Mouse (Mus musculus) ES-Bruce4 (cell line): Measurements from ENCODE around the gene Sec1. TPM values are rescaled to one million over a fixed set of nuclear protein-coding genes. Genes with fewer than 3 reads are reported as not detected.
A peak's percentile ranks its signal among the peaks of the same experiment; 100 is the strongest.

Source experiments
- H3K27ac ChIP-seq: 2 replicates; pipeline ENCODE4 v1.5.1; 2012; ENCODE audit warnings: low read length, inconsistent platforms; ENCODE audit not compliant: insufficient read depth
- H3K27me3 ChIP-seq: 2 replicates; pipeline ENCODE4 v1.6.1; 2012; ENCODE audit warnings: mild to moderate bottlenecking, low read length, inconsistent platforms; ENCODE audit not compliant: control insufficient read depth, poor library complexity, insufficient read depth, severe bottlenecking
- H3K36me3 ChIP-seq: 2 replicates; pipeline ENCODE4 v1.6.1; 2012; ENCODE audit warnings: inconsistent platforms, mild to moderate bottlenecking, low read length, moderate library complexity; ENCODE audit not compliant: control insufficient read depth, poor library complexity, insufficient read depth, severe bottlenecking
- H3K4me1 ChIP-seq: one replicate; pipeline ENCODE4 v1.8.1; 2011; ENCODE audit warnings: low read length; ENCODE audit not compliant: control insufficient read depth, insufficient read depth
- H3K4me3 ChIP-seq: 2 replicates; pipeline ENCODE4 v1.5.1; 2011; ENCODE audit warnings: low read depth, mild to moderate bottlenecking, low read length
- H3K9ac ChIP-seq: 2 replicates; pipeline ENCODE4 v1.6.1; 2012; ENCODE audit warnings: low read depth, mild to moderate bottlenecking, inconsistent platforms; ENCODE audit not compliant: poor library complexity, severe bottlenecking
- H3K9me3 ChIP-seq: replicated peaks from 2 replicates; pipeline ENCODE4 v1.6.1; 2012; ENCODE audit warnings: mild to moderate bottlenecking, low read length, inconsistent platforms; ENCODE audit not compliant: control insufficient read depth, poor library complexity, insufficient read depth, severe bottlenecking
- CTCF ChIP-seq: IDR thresholded peaks from one replicate; pipeline ENCODE4 v1.8.1; 2011; ENCODE audit warnings: low read depth, low read length
- EP300 ChIP-seq: IDR thresholded peaks from 2 replicates; pipeline ENCODE4 v1.6.1; 2011; ENCODE audit warnings: low read depth, low read length; ENCODE audit not compliant: insufficient read depth
- POLR2A ChIP-seq: IDR thresholded peaks from one replicate; pipeline ENCODE4 v1.8.1; 2011; ENCODE audit warnings: low read length; ENCODE audit not compliant: insufficient read depth
- polyA plus RNA-seq: library from polyadenylated mRNA; stranded (reverse); fragments of >200 nt; gene quantifications from 2 replicates; pipeline ENCODE4 v1.2.4, GENCODE M21; 2011; ENCODE audit warnings: low read depth; ENCODE audit not compliant: missing spikeins, insufficient read depth, insufficient read length

The Sec1 gene
- polyA plus RNA-seq: 1.1 and 1.4 TPM in 2 replicates

DNA sequence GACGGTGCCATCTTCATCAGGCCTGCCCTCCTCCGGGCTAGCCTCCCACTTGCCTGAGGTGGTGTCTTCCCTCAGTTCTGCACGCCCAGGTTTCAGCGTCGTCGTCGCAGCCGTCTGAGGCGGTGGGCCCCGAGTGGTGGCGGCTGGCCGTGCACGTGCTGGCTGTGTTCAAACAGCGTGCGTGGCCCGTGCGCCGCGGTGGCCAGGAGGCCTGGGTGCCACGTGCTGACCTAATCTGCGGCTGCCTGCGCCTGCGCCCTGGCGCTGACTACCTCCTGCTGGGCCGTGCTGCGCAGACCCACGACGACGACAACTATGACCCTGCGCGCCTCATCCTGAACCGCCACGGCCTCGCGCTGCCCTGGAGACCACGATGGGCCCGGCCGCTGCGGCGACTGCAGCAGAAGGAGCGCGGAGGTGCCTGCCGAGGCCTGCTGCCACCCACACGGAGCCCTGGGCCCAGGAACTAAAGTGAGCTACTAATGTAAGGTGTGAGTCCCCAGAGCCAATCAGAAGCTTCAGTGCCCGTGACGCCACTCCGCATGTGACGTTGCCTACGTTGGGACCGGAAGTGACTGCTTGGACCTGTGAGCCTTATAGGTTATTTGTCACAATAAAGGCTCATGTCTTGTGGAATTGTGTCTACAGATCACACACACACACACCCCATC, at the start of gene Sec1:
Sec1 (minus strand) TSS at position 482 of the 671 bp plus-strand sequence.
- no peaks in the 10 kb centered on the region for H3K27me3 ChIP-seq
- no peak within 1 kb of the TSS for H3K27ac ChIP-seq
- H3K4me3 ChIP-seq: peak within 1 kb of the TSS; percentile 7; the same call in 1 of the 2 replicates
- no peak within 1 kb of the TSS for H3K9ac ChIP-seq
- H3K4me1 ChIP-seq: peaks cover 6% of the 10 kb centered on the region
- H3K9me3 ChIP-seq: no peaks in the 10 kb centered on the region
- no peaks in the 10 kb centered on the region for H3K36me3 ChIP-seq
- TF ChIP-seq CTCF: no peak
- no peak for TF ChIP-seq EP300
- no peak for TF ChIP-seq POLR2A

GRCm38 (mm10) chr7:45742338-45742737, 48.1 kb upstream of the Sec1 start:
- H3K9ac ChIP-seq: peak overlapping the region; percentile 10; the same call in 1 of the 2 replicates
- H3K4me1 ChIP-seq: peaks cover 4% of the 10 kb centered on the region
- H3K27ac ChIP-seq: no peak overlapping the region
- H3K36me3 ChIP-seq: no peaks in the 10 kb centered on the region
- no peaks in the 10 kb centered on the region for H3K9me3 ChIP-seq
- TF ChIP-seq POLR2A (no peak), CTCF (peak; percentile 33)
- H3K27me3 ChIP-seq: no peaks in the 10 kb centered on the region
- H3K4me3 ChIP-seq: peak overlapping the region; percentile 63

DNA sequence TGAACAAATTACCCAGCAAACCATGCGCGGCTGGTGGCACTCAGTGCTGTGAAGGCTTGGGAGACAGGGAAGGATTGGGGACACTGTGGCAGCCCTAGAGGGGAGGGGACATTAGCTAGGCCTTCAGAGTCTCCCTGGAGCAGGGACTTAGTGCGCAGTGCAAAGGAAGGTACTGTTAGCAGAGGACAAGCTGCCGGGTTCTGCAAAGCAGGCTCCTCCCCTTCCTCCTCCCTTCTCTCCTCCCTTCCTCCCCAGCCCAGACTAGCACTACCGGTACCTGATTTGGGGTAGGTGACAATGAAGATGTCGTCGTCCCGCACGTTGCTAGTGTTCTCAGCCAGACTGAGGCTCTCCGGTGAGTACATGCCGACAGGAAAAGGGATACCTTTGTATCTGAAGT, 47.6 kb upstream of the Sec1 start:
- TF ChIP-seq CTCF (no peak), POLR2A (peak; percentile 63), EP300 (no peak)
- Histone ChIP-seq H3K27ac (no peak overlapping the region), H3K27me3 (no peaks in the 10 kb centered on the region), H3K9me3 (no peaks in the 10 kb centered on the region), H3K4me3 (peak overlapping the region; percentile 63), H3K4me1 (peaks cover 2% of the 10 kb centered on the region), H3K36me3 (no peaks in the 10 kb centered on the region), H3K9ac (peak overlapping the region; percentile 10; the same call in 1 of the 2 replicates)

GRCm38 (mm10) chr7:45741308-45741707, 47.1 kb upstream of the Sec1 start:
- H3K27me3 ChIP-seq: no peaks in the 10 kb centered on the region
- TF ChIP-seq POLR2A (no peak), CTCF (no peak), EP300 (no peak)
- H3K9ac ChIP-seq: peak overlapping the region; percentile 10; the same call in 1 of the 2 replicates
- no peaks in the 10 kb centered on the region for H3K9me3 ChIP-seq
- H3K4me3 ChIP-seq: peak overlapping the region; percentile 63
- no peak overlapping the region for H3K27ac ChIP-seq
- H3K36me3 ChIP-seq: no peaks in the 10 kb centered on the region
- H3K4me1 ChIP-seq: peaks cover 2% of the 10 kb centered on the region

DNA sequence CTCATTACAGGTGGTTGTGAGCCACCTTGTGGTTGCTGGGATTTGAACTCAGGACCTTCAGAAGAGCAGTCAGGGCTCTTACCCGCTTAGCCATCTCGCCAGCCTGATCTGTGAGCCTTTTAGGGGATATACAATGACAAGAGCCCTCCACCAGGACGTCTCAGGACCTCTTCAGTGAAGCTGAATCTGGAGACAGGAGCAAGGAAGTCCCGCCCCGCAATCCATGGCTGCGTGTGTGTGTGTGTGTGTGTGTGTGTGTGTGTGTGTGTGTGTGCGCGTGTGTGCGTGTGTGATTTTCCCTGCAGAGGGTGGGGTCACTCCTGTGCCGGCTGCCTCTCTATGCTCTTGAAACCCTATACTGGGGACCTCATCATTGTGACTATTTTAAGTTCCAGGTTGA, 45.6 kb upstream of the Sec1 start:
- Histone ChIP-seq H3K27me3 (no peaks in the 10 kb centered on the region), H3K4me3 (no peak overlapping the region), H3K4me1 (peaks cover 3% of the 10 kb centered on the region), H3K36me3 (no peaks in the 10 kb centered on the region), H3K27ac (no peak overlapping the region), H3K9ac (no peak overlapping the region), H3K9me3 (no peaks in the 10 kb centered on the region)
- TF ChIP-seq EP300 (no peak), POLR2A (no peak), CTCF (no peak)

GRCm38 (mm10) chr7:45739162-45739763, 45.1 kb upstream of the Sec1 start:
- Histone ChIP-seq H3K27ac (no peak overlapping the region), H3K27me3 (no peaks in the 10 kb centered on the region)
- TF ChIP-seq CTCF: peak; percentile 69
- no peak for TF ChIP-seq EP300

More at GRCm38 (mm10) chr7:45739162-45739763, 45.1 kb upstream of the Sec1 start:
- no peaks in the 10 kb centered on the region for H3K36me3 ChIP-seq
- no peak overlapping the region for H3K4me3 ChIP-seq
- no peak overlapping the region for H3K9ac ChIP-seq
- peaks cover 3% of the 10 kb centered on the region for H3K4me1 ChIP-seq
- no peaks in the 10 kb centered on the region for H3K9me3 ChIP-seq
